Mouse (Mus musculus) cerebellum, adult 11-12 months (tissue): ENCODE measurements around the gene Zfp420.
"Not testable (repeated sequence)": the region's sequence is repeated elsewhere in the genome, so short reads cannot be mapped to it uniquely, and the experiment has no call there.

Experiments
- DNase-seq: peaks from one replicate; pipeline ENCODE4 v3.0.0; 2022

Gene Zfp420

DNA sequence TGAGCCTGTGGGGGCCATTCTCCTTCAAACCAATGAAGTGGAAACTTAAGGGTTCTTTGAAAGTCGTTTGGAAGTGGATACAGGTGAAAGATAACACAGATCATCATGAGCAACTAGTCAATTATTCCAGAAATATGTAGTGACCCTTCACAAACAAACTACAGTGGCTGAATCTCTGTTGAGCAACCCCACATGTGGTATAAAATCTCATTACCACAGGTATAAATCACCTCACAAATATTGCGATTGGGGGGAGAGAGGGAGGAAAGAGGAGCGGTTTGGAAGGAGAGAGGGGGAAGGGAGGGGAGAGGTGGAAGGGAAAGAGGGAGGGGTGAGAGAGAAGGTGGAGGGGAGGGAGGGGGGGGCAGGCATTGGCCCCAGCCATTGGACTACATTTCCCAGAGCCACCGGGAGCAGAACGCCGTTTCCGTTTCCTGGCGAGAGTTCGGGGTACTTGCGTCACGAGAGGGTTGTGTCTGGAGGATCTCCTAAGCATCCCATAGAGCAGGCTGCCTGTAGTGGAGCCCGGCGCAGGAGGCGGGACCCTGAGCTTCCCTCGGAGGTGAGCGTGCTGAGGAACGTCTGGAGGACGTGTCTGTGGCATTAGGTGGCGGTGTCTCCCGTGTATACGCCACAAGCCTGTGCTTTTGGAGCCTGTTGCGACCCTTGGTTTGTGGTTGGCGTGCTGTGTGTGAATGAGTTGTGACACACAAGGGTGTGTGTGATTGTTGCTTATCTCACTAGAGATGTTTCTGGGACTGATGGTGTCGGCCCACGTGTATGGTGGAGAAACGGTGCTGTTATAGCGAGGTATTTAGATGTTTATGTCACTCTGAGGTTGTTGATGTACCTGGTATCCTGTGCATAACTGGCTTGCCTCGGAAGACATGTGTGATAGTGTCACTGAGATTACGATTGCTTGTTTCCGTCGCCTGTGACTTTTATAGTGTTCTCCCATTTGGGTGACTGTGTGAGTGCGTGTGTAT, at the start of gene Zfp420:
TSS of gene Zfp420 (plus strand) at position 448 of the 986 bp plus-strand sequence.
- DNase-seq: peak; percentile 94

GRCm38 (mm10) chr7:29812244-29812643, 47.5 kb upstream of the Zfp420 start:
- DNase-seq: no peak

DNA sequence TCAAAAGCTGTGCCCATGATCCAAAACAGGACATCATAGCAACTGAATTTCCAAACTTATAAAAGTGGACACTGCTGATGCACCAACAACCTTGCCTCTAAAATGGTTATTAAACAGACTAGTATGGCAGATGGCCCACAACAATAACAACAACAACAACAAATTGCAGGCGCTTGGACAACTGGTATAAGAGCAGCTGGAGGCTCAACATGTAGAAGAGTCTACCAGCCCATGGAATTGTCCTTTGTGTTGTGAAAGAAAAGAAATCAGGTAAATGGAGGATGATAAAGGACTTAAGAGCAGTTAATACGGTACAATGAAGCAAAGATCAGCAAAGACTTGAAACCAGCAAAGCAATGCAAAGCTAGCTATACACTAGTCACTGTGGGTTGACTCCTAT, 45.4 kb upstream of the Zfp420 start:
- no peak for DNase-seq

- no peak for DNase-seq
Observed at GRCm38 (mm10) chr7:29815061-29815784, 44.6 kb upstream of the Zfp420 start.

- peak; percentile 88 for DNase-seq
Observed at GRCm38 (mm10) chr7:29815910-29816429, 43.8 kb upstream of the Zfp420 start, which contains the start of gene Zfp790. TSS of gene Zfp790 (plus strand) at chr7:29816114.

- DNase-seq: peak; percentile 69
Observed at GRCm38 (mm10) chr7:29818619-29819254, 41.0 kb upstream of the Zfp420 start.

DNA sequence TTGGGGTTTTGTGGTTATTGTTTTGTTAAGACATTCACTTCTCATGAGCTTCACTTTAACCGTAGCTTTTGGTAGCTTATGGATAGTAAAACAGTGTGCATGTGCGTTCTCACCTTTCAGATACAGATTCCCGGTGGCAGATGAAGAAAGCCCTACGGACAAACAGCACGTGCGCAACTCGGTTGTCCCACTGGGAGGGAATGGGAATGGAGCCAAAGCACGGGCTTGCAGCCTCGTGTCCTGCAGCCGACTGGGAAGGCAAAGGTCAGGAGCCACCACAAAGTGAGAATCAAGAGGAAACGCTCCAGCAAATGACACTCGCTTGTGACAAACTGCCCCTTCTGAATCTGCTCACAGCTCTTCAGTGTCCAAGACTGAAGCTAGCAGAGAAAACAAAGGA, 31.8 kb upstream of the Zfp420 start:
- DNase-seq: no peak

DNA sequence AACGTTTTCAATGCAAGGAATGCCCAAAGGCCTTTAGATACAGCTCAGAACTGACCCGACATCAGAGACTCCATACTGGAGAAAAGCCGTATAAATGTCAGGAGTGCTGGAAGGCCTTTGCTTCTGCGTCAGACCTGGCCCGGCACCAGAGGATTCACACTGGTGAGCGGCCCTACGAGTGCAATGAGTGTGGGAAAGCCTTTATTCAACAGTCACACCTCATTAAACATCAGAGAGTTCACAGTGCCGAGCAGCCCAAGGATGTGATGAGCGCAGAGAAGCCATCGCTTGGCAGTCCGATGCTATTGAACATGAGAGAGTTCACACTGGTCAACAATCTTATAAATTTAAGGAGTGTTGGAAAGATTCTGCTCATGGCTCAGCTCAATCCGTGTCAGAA, 30.0 kb upstream of the Zfp420 start:
- DNase-seq: no peak

DNA sequence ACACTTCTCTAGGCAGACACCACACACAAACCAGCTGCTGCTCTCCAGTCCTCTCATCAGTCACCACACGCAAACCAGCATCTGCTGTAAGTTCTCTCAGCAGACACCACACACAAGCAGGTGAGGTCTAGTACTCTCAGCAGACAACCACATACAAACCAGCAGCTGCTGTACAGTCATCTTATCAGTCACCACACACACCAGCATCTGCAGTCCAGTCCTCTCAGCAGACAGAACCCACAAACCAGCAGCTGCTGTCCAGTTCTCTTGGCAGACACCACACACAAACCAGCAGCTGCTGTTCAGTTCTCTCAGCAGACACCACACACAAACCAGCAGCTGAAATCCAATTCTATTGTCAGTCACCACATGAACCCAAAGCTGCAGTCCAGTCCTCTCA, 23.0 kb upstream of the Zfp420 start:
- no peak for DNase-seq

DNA sequence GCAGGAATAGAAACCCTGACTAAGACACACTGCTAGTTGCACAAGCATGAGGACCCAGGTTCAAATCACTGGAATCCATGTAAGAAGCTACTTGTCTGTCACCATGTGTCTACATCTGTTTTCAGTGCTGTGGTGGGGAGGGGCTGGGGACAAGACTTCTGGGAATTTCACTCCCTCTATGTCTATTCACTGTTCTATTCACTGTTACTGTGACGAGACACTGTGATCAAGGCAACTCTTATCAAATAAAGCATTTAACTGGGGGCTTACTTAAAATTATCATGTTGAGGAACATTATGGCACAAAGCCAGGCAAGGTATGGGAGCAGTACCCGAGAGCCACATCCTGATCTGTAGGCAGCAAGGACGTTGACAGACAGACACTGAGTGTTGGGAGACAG, 20.5 kb upstream of the Zfp420 start:
- DNase-seq: no peak

DNA sequence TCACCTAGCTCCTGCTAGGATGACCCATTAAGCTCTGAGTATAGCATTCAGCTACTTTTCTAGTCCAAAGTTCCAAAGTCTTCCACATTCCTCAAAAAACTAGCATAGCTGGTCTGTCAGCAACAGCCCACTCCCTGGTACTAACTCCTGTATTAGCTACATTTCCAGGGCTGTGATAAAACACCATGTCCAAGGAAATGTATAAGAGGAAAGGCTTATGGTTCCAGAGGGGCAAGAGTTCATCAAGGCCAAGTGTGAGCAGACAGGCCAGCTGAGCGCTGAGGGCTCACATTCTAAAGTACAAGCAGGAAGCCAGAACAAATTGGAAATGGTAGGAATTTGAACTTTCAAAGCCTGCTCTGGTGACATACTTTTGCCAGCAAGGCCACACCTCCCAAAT, 17.7 kb upstream of the Zfp420 start:
- DNase-seq: no peak

GRCm38 (mm10) chr7:29844616-29845015, 15.2 kb upstream of the Zfp420 start:
- no peak for DNase-seq

GRCm38 (mm10) chr7:29852831-29853218, 7.0 kb upstream of the Zfp420 start:
- DNase-seq: no peak

DNA sequence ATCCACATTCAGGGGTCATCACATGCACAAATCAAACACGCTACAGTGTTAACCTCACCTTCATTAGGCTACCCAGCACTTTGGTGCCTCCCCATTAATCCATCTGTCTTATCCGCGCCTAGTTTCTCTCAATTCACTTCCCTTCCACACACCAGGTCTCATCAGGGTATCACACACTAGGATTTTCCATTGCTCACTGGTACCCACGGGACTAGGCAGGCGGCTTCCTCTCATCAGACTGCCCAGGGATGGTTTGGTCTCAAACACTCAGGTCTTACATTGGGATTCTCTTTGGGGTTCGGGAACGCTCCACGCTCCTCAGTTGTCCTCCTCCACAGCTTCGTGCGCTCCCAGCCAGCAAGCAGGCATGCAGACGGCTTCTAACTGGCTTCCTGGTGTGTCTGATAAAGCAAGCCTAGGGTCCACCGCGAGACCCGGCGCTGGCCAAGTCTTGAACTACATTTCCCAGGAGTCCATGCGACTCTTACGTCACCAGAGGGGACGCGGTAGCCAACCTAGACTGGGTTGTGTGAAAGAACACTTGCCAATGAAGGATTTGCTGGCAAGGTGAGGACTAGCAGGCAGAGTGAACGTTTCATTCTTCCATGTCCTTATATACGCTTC, 6.4 kb upstream of the Zfp420 start, which contains the start of gene Zfp940:
TSS of gene Zfp940 (minus strand) at position 451 of the 624 bp plus-strand sequence.
- DNase-seq: peak; percentile 87

DNA sequence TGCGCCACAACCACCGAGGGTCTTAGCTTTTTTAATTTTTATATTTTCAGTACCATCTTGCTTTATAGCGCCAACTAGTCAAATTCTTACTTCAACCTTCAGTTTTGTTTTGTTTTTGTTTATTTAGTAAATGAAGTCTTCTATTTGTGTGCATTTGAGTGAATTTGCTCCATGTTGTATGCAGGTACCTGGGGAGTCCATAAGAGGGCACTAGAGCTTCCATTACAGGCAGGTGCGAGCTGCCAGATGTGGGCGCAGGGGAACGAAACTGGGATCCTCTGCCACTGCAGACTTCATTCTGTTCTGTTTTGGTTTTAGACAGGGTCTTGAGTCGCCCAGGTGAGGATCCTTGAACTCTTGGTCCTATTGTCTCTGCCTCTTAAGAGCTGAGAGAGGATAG, 1.9 kb downstream of the Zfp420 start:
- no peak for DNase-seq

DNA sequence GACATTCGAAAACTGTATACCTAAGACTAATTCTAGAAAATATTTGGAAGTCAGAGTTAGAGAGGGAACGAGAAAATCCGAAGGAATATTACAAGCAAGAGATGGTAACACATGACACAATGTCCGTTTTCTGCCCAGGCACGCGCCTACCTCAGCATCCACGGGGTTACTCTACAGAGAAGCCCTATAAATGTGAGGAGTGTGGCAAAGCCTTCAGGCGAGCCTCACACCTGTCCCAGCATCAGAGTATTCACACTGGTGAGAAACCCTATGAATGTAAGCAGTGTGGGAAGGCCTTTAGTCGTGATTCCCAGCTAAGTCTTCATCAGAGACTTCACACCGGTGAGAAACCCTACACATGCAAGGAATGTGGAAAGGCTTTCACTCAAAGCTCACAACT, 14.5 kb downstream of the Zfp420 start:
- no peak for DNase-seq

- not testable (repeated sequence) for DNase-seq
Observed at GRCm38 (mm10) chr7:29877561-29877960, 17.8 kb downstream of the Zfp420 start.

DNA sequence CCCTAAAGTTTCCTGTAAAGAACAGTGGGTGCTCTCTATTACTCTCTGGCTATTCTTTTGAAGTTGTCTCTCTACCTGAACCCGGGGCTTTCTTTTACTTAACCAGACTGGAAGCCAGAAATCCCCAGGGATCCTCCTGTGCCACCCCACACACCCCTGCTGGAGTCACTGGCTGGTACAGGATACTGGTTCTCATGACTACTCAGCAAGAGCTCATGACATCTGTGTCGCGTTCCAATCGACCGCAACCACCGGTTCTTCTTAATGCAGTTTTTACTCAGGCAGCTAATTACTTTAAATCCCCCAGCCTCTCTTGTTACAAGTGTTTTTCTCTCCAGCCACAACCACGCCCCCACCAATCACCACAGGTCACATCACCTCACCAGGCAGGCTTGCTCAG, 20.3 kb downstream of the Zfp420 start:
- DNase-seq: no peak

GRCm38 (mm10) chr7:29880916-29881315, 21.1 kb downstream of the Zfp420 start:
- DNase-seq: no peak

DNA sequence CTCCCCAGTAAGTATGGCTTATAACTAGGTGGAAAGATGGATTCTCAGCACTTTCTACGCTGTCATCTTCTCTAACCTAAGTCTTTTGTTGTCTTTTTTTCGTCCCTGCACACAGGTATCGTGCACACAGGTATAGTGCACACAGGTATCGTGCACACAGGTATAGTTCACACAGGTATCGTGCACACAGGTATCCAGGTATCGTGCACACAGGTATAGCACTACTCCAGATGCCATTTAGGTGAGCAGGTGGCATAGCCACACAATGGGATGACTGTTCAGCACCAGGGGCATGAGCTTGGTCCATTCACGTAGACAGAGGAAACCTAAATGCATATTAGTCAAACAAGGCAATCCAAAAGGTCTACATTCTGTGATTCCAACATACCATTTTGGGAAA, 30.7 kb downstream of the Zfp420 start:
- DNase-seq: no peak

DNA sequence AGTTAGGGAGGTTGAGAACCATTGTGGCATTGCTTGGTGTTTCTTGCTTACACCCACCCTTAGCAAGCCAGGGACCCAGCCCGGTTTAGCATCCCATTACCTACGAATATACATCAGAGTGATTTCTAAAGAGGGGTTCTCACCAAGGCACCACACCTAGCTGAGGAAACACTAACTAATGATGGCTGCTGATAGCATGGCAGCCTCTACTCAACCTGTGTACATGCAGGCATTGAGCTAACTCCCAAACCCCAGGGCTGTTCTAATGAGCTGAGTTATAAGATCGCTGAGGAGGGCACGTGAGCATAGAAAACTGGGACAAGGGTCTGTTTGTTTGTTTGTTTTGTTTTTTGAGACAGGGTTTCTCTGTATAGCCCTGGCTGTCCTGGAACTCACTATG, 33.0 kb downstream of the Zfp420 start:
- DNase-seq: no peak

GRCm38 (mm10) chr7:29898351-29898750, 38.6 kb downstream of the Zfp420 start:
- no peak for DNase-seq

GRCm38 (mm10) chr7:29904101-29904500, 44.3 kb downstream of the Zfp420 start:
- no peak for DNase-seq
